Mouse (Mus musculus) CH12.LX (cell line): ENCODE data around the gene Txndc2.

Experiments
- E2F4 ChIP-seq: IDR thresholded peaks from 2 replicates; pipeline ENCODE4 v1.6.1; 2011; ENCODE audit warnings: low read depth, low read length, improper control_type of control experiment; ENCODE audit not compliant: insufficient replicate concordance
- EP300 ChIP-seq: IDR thresholded peaks from 2 replicates; pipeline ENCODE4 v1.6.1; 2011; ENCODE audit warnings: low read length, improper control_type of control experiment
- TBP ChIP-seq: conservative IDR thresholded peaks from 2 replicates; pipeline ENCODE4 v1.6.1; 2011; ENCODE audit warnings: low read depth, low read length, improper control_type of control experiment

DNA sequence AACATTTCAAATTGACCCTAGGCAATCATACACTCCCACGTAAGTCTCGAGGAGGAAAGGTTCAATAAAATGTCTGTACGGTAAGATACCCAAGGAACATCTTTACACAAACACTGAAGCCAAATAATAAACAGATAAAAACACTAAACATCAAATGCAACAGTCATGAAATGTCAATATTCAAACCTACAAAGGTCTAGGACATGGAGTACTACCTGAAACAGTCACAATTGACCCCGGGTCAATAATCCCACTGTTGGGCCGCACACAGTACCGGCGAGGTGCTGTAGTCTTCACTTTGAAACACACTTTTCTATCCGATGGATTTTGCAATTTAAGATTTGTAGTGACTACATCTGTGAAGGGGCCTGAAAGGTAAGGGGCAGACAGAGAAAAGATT is 47.3 kb downstream of the Txndc2 start:
- TF ChIP-seq EP300 (no peak), TBP (no peak), E2F4 (no peak)
